Mouse (Mus musculus) liver, embryonic 16.5 days (tissue): ENCODE results near the gene Tesk2. TPM values are rescaled to one million over a fixed set of nuclear protein-coding genes. Genes with fewer than 3 reads are reported as not detected.

Experiments
- ATAC-seq: fragments of 200-750 bp; cut with Nextera tagmentation; 2 replicates; pipeline ENCODE4 v1.8.0; 2017; ENCODE audit warnings: low read depth, mild to moderate bottlenecking, moderate number of reproducible peaks, moderate library complexity
- H3K27ac ChIP-seq: fragments of 300-500 bp; sonication (generic); 2 replicates; pipeline ENCODE4 v1.5.1; 2014; ENCODE audit warnings: mild to moderate bottlenecking, low read length
- H3K27me3 ChIP-seq: fragments of 300-500 bp; sonication (generic); 2 replicates; pipeline ENCODE4 v1.6.1; 2014; ENCODE audit warnings: low read depth, low read length, mixed read lengths; ENCODE audit not compliant: control insufficient read depth, insufficient read depth
- H3K36me3 ChIP-seq: fragments of 300-500 bp; sonication (generic); 2 replicates; pipeline ENCODE4 v1.6.1; 2014; ENCODE audit warnings: mild to moderate bottlenecking; ENCODE audit not compliant: control insufficient read depth, insufficient read depth
- H3K4me1 ChIP-seq: fragments of 300-500 bp; sonication (generic); 2 replicates; pipeline ENCODE4 v1.6.1; 2014; ENCODE audit warnings: low read depth, low read length, mixed read lengths; ENCODE audit not compliant: control insufficient read depth
- H3K4me2 ChIP-seq: fragments of 300-500 bp; sonication (generic); 2 replicates; pipeline ENCODE4 v1.6.1; 2014; ENCODE audit warnings: low read depth, low read length, mixed read lengths
- H3K4me3 ChIP-seq: fragments of 300-500 bp; sonication (generic); 2 replicates; pipeline ENCODE4 v1.5.1; 2014; ENCODE audit warnings: low read depth, mild to moderate bottlenecking, low read length
- H3K9ac ChIP-seq: fragments of 300-500 bp; sonication (generic); 2 replicates; pipeline ENCODE4 v1.6.1; 2014; ENCODE audit warnings: low read depth, low read length
- H3K9me3 ChIP-seq: fragments of 300-500 bp; sonication (generic); replicated peaks from 2 replicates; pipeline ENCODE4 v1.6.1; 2016; ENCODE audit warnings: low read length; ENCODE audit not compliant: control insufficient read depth
- WGBS: fragments of 180-500 bp; shearing (Covaris S2); extraction: QIAGEN DNeasy Blood & Tissue Kit; methylation state at CpG from one replicate; pipeline ENCODE4 v1.1.7; 2014; ENCODE audit not compliant: insufficient replicate concordance; 5-methylcytosine and 5-hydroxymethylcytosine counted together
- polyA plus RNA-seq: library from polyadenylated mRNA; unstranded; fragments of >200 nt; fragmentation: Nextera tagmentation; extraction: Ambion mirVana; gene quantifications from 2 replicates; pipeline ENCODE4 v1.2.1, GENCODE M21; 2015

Gene Tesk2
- polyA plus RNA-seq, 1 experiment from 2014 or later, result 5.9 TPM

- peaks cover 37% of the 10 kb centered on the region for H3K4me1 ChIP-seq
- under 1% methylated on average over 56 of the region's 56 CpGs for WGBS
- no peaks in the 10 kb centered on the region; the same call in 1 of the 2 replicates for H3K36me3 ChIP-seq
- H3K27me3 ChIP-seq, result no peaks in the 10 kb centered on the region
- H3K4me3 ChIP-seq, result peak within 1 kb of the TSS; percentile 77
- peak; percentile 87 for ATAC-seq
- H3K9me3 ChIP-seq, result no peaks in the 10 kb centered on the region
- H3K27ac ChIP-seq, result peak within 1 kb of the TSS; percentile 91
- H3K4me2 ChIP-seq, result peak within 1 kb of the TSS; percentile 88
- peak within 1 kb of the TSS; percentile 78 for H3K9ac ChIP-seq
Observed at GRCm38 (mm10) chr4:116685402-116686061, 35.2 kb upstream of the Tesk2 start, which contains the start of gene Prdx1. Gene Prdx1, plus strand, starts transcription at chr4:116685544.

- WGBS, result 23% methylated on average over 1 of the region's 1 CpGs
- peak overlapping the region; percentile 88 for H3K4me2 ChIP-seq
- no peak overlapping the region for H3K27ac ChIP-seq
- peak overlapping the region; percentile 77 for H3K4me3 ChIP-seq
- peaks cover 4% of the 10 kb centered on the region for H3K36me3 ChIP-seq
- no peaks in the 10 kb centered on the region for H3K9me3 ChIP-seq
- ATAC-seq, result no peak
- peak overlapping the region; percentile 78; the same call in 1 of the 2 replicates for H3K9ac ChIP-seq
- peaks cover 37% of the 10 kb centered on the region for H3K4me1 ChIP-seq
- no peaks in the 10 kb centered on the region for H3K27me3 ChIP-seq
Observed at GRCm38 (mm10) chr4:116687041-116687440, 33.7 kb upstream of the Tesk2 start.

GRCm38 (mm10) chr4:116689309-116689876 is 31.4 kb upstream of the Tesk2 start:
- H3K4me1 ChIP-seq, result peaks cover 28% of the 10 kb centered on the region
- no peaks in the 10 kb centered on the region for H3K27me3 ChIP-seq
- ATAC-seq, result no peak
- H3K4me3 ChIP-seq, result no peak overlapping the region
- peaks cover 10% of the 10 kb centered on the region for H3K36me3 ChIP-seq
- no peaks in the 10 kb centered on the region for H3K9me3 ChIP-seq
- no peak overlapping the region for H3K9ac ChIP-seq
- no peak overlapping the region for H3K27ac ChIP-seq
- H3K4me2 ChIP-seq, result peak overlapping the region; percentile 21; the same call in 1 of the 2 replicates
- 80% methylated on average over 4 of the region's 4 CpGs for WGBS

GRCm38 (mm10) chr4:116692146-116692545 is 28.6 kb upstream of the Tesk2 start:
- H3K36me3 ChIP-seq, result peaks cover 24% of the 10 kb centered on the region
- no peak overlapping the region for H3K4me3 ChIP-seq
- no peak overlapping the region for H3K27ac ChIP-seq
- ATAC-seq, result no peak
- H3K9ac ChIP-seq, result no peak overlapping the region
- no peaks in the 10 kb centered on the region for H3K9me3 ChIP-seq
- H3K4me1 ChIP-seq, result peaks cover 8% of the 10 kb centered on the region
- WGBS, result 63% methylated on average over 2 of the region's 2 CpGs
- no peaks in the 10 kb centered on the region for H3K27me3 ChIP-seq
- no peak overlapping the region for H3K4me2 ChIP-seq

GRCm38 (mm10) chr4:116693785-116694184 is 27.0 kb upstream of the Tesk2 start:
- 66% methylated on average over 2 of the region's 2 CpGs for WGBS
- peaks cover 27% of the 10 kb centered on the region for H3K36me3 ChIP-seq
- no peaks in the 10 kb centered on the region for H3K27me3 ChIP-seq
- H3K9ac ChIP-seq, result no peak overlapping the region
- no peak overlapping the region for H3K4me2 ChIP-seq
- peaks cover 4% of the 10 kb centered on the region for H3K4me1 ChIP-seq
- no peak overlapping the region for H3K27ac ChIP-seq
- H3K4me3 ChIP-seq, result no peak overlapping the region
- ATAC-seq, result no peak
- no peaks in the 10 kb centered on the region for H3K9me3 ChIP-seq

GRCm38 (mm10) chr4:116698693-116699342 is 21.9 kb upstream of the Tesk2 start:
- no peak overlapping the region for H3K27ac ChIP-seq
- no peak; the same call in 1 of the 2 replicates for ATAC-seq
- no peaks in the 10 kb centered on the region for H3K9me3 ChIP-seq
- H3K4me3 ChIP-seq, result no peak overlapping the region
- peaks cover 19% of the 10 kb centered on the region for H3K36me3 ChIP-seq
- 37% methylated on average over 2 of the region's 2 CpGs for WGBS
- no peaks in the 10 kb centered on the region; the same call in 1 of the 2 replicates for H3K4me1 ChIP-seq
- no peak overlapping the region for H3K9ac ChIP-seq
- no peaks in the 10 kb centered on the region for H3K27me3 ChIP-seq
- no peak overlapping the region for H3K4me2 ChIP-seq

GRCm38 (mm10) chr4:116700964-116701363 is 19.8 kb upstream of the Tesk2 start:
- WGBS, result 76% methylated on average over 1 of the region's 1 CpGs
- no peaks in the 10 kb centered on the region for H3K27me3 ChIP-seq
- no peak overlapping the region for H3K9ac ChIP-seq
- no peak overlapping the region for H3K4me3 ChIP-seq
- ATAC-seq, result no peak
- no peak overlapping the region for H3K27ac ChIP-seq
- H3K4me1 ChIP-seq, result no peaks in the 10 kb centered on the region; the same call in 1 of the 2 replicates
- H3K9me3 ChIP-seq, result no peaks in the 10 kb centered on the region
- H3K36me3 ChIP-seq, result peaks cover 4% of the 10 kb centered on the region; the same call in 1 of the 2 replicates
- H3K4me2 ChIP-seq, result no peak overlapping the region

- no peak overlapping the region for H3K27ac ChIP-seq
- no peak for ATAC-seq
- 27% methylated on average over 6 of the region's 6 CpGs for WGBS
- H3K4me1 ChIP-seq, result peaks cover 5% of the 10 kb centered on the region
- no peak overlapping the region for H3K4me3 ChIP-seq
- no peak overlapping the region for H3K9ac ChIP-seq
- no peaks in the 10 kb centered on the region for H3K9me3 ChIP-seq
- peaks cover 1% of the 10 kb centered on the region; the same call in 1 of the 2 replicates for H3K36me3 ChIP-seq
- H3K27me3 ChIP-seq, result no peaks in the 10 kb centered on the region
- no peak overlapping the region for H3K4me2 ChIP-seq
Observed at GRCm38 (mm10) chr4:116703804-116704203, 16.9 kb upstream of the Tesk2 start.

GRCm38 (mm10) chr4:116707666-116708065 is 13.1 kb upstream of the Tesk2 start:
- Histone ChIP-seq H3K27ac (peak overlapping the region; percentile 56; the same call in 1 of the 2 replicates), H3K4me3 (peak overlapping the region; percentile 73), H3K4me2 (peak overlapping the region; percentile 91), H3K4me1 (peaks cover 13% of the 10 kb centered on the region), H3K9me3 (no peaks in the 10 kb centered on the region), H3K36me3 (no peaks in the 10 kb centered on the region), H3K9ac (peak overlapping the region; percentile 69), H3K27me3 (no peaks in the 10 kb centered on the region)
- whole genome bisulfite sequencing, result 7% methylated on average over 9 of the region's 9 CpGs
- ATAC-seq, result no peak
